In genomic region chr6:137053464-137053863, GRCm38 (mm10) we compare ENCODE assay signal across 9 mouse cellular contexts.
DNase-seq lines count a peak whose midpoint lies in the region; ATAC-seq and TF ChIP-seq lines count a peak whose summit lies in the region.
"Had no signal": no experiment of that assay in that cellular context is flagged by ENCODE, and none has a peak within 500 bp of the region (broad histone marks: within the 10 kb centered on the region; RNA-seq: fewer than 3 reads in every experiment).

No protein-coding gene starts in this region.

- TF ChIP-seq EP300 in liver, postnatal 0 days (IDR thresholded peaks at IDR 0.05; ENCODE audit: low read depth): no peak

- no peaks in the 10 kb centered on the region for H3K4me1 ChIP-seq in forebrain, postnatal 0 days (ENCODE audit: insufficient read depth)
- H3K4me1 ChIP-seq in forebrain, embryonic 15.5 days: no peaks in the 10 kb centered on the region
- no peaks in the 10 kb centered on the region for H3K4me1 ChIP-seq in liver, postnatal 0 days (ENCODE audit: insufficient read depth)
- H3K4me1 ChIP-seq: heart, embryonic 15.5 days had no signal

- H3K27me3 ChIP-seq in forebrain, postnatal 0 days (ENCODE audit: insufficient read depth, low read length): no peaks in the 10 kb centered on the region
- no peaks in the 10 kb centered on the region for H3K27me3 ChIP-seq in forebrain, embryonic 15.5 days
- no peaks in the 10 kb centered on the region for H3K27me3 ChIP-seq in liver, postnatal 0 days (ENCODE audit: insufficient read depth, low read length)
- H3K27me3 ChIP-seq: heart, embryonic 15.5 days had no signal

- no peaks in the 10 kb centered on the region for H3K9me3 ChIP-seq in forebrain, postnatal 0 days (ENCODE audit: low read length)
- no peaks in the 10 kb centered on the region for H3K9me3 ChIP-seq in forebrain, embryonic 15.5 days
- no peaks in the 10 kb centered on the region for H3K9me3 ChIP-seq in liver, postnatal 0 days (ENCODE audit: low read length)
- H3K9me3 ChIP-seq: heart, embryonic 15.5 days had no signal

- no peak overlapping the region for H3K27ac ChIP-seq in forebrain, postnatal 0 days (ENCODE audit: low read depth, low read length)
- no peak overlapping the region for H3K27ac ChIP-seq in forebrain, embryonic 15.5 days (replicated peaks)
- H3K27ac ChIP-seq in liver, postnatal 0 days (ENCODE audit: low read depth): no peak overlapping the region
- H3K27ac ChIP-seq: heart, embryonic 15.5 days had no signal

- H3K4me2 ChIP-seq in forebrain, postnatal 0 days (ENCODE audit: low read depth): no peak overlapping the region
- no peak overlapping the region for H3K4me2 ChIP-seq in forebrain, embryonic 15.5 days (replicated peaks)
- H3K4me2 ChIP-seq in liver, postnatal 0 days (ENCODE audit: low read depth, low read length): no peak overlapping the region
- H3K4me2 ChIP-seq: heart, embryonic 15.5 days had no signal

- no peak for DNase-seq in forebrain, postnatal 0 days
- peak; percentile 24 for DNase-seq in ovary, postnatal 14 days (ENCODE audit: low spot score)
- no peak for DNase-seq in ovary, postnatal 10 days (ENCODE audit: low spot score)
- peak; percentile 22 to 60 for DNase-seq in cerebellum, postnatal 25 days
- DNase-seq in liver, postnatal 0 days: peak; percentile 32
- DNase-seq in yolk sac, embryonic 10.5 days (ENCODE audit: low spot score): peak; percentile 28
- DNase-seq in heart, adult 8-10 months (ENCODE audit: low spot score): no peak

- WGBS in forebrain, postnatal 0 days: 79% methylated on average over 5 of the region's 5 CpGs
- 74% methylated on average over 5 of the region's 5 CpGs for WGBS in forebrain, embryonic 15.5 days
- 64% methylated on average over 5 of the region's 5 CpGs for WGBS in liver, postnatal 0 days (ENCODE audit: insufficient replicate concordance)

- no peak for ATAC-seq in forebrain, postnatal 0 days
- no peak for ATAC-seq in forebrain, embryonic 15.5 days (replicated peaks)
- ATAC-seq in liver, postnatal 0 days: no peak

- H3K36me3 ChIP-seq in forebrain, postnatal 0 days (ENCODE audit: insufficient read depth): no peaks in the 10 kb centered on the region
- no peaks in the 10 kb centered on the region for H3K36me3 ChIP-seq in forebrain, embryonic 15.5 days
- H3K36me3 ChIP-seq in liver, postnatal 0 days (replicated peaks; ENCODE audit: insufficient read depth, low read length): no peaks in the 10 kb centered on the region
- H3K36me3 ChIP-seq: heart, embryonic 15.5 days had no signal

- H3K4me3 ChIP-seq in forebrain, postnatal 0 days (ENCODE audit: low read depth, low read length): no peak overlapping the region
- no peak overlapping the region for H3K4me3 ChIP-seq in forebrain, embryonic 15.5 days
- H3K4me3 ChIP-seq in liver, postnatal 0 days (ENCODE audit: low read depth, low read length): no peak overlapping the region
- H3K4me3 ChIP-seq: heart, embryonic 15.5 days had no signal

- H3K9ac ChIP-seq in forebrain, postnatal 0 days: no peak overlapping the region
- H3K9ac ChIP-seq in forebrain, embryonic 15.5 days (replicated peaks): no peak overlapping the region
- no peak overlapping the region for H3K9ac ChIP-seq in liver, postnatal 0 days (replicated peaks)
- H3K9ac ChIP-seq: heart, embryonic 15.5 days had no signal

- TF ChIP-seq CTCF in forebrain, postnatal 0 days (IDR thresholded peaks at IDR 0.05; ENCODE audit: low read depth): peak; percentile 57
- peak; percentile 72 for TF ChIP-seq CTCF in liver, postnatal 0 days (IDR thresholded peaks at IDR 0.05; ENCODE audit: low read depth)

Comparison
In these comparisons a context has a peak if more than half of its experiments do, and no peak if none do; other contexts are left out.
1. DNase-seq: peak in ovary, postnatal 14 days (single experiment), cerebellum, postnatal 25 days (2 of 2), liver, postnatal 0 days (single experiment) and yolk sac, embryonic 10.5 days (single experiment); none in forebrain, postnatal 0 days (single experiment), ovary, postnatal 10 days (single experiment) and heart, adult 8-10 months (single experiment).